Mouse (Mus musculus): ENCODE measurements around the gene Irf3. TPM values are rescaled to one million over a fixed set of nuclear protein-coding genes. Genes with fewer than 3 reads are reported as not detected.

Irf3 gene
- polyA plus RNA-seq, 1 experiment from 2014 or later: 55.7 TPM

GRCm38 (mm10) chr7:45013366-45014095 is 16.1 kb downstream of the Irf3 start:
- Histone ChIP-seq H3K4me3 (ENCODE audit: low read depth, low read length) (no peak overlapping the region), H3K27me3 (ENCODE audit: control insufficient read depth, insufficient read depth, low read length) (no peaks in the 10 kb centered on the region), H3K4me1 (replicated peaks; ENCODE audit: control insufficient read depth, insufficient read depth) (no peaks in the 10 kb centered on the region), H3K4me2 (replicated peaks; ENCODE audit: low read depth) (no peak overlapping the region), H3K9me3 (ENCODE audit: control insufficient read depth, low read length) (no peaks in the 10 kb centered on the region), H3K9ac (ENCODE audit: low read length) (no peak overlapping the region), H3K36me3 (ENCODE audit: control insufficient read depth, insufficient read depth, low read length) (peaks cover 11% of the 10 kb centered on the region; the same call in 1 of the 2 replicates), H3K27ac (replicated peaks) (no peak overlapping the region)
- no peak for DNase-seq (ENCODE audit: low spot score)
- TF ChIP-seq CTCF (IDR thresholded peaks at IDR 0.05; ENCODE audit: low read depth) (no peak), EP300 (optimal IDR thresholded peaks at IDR 0.05) (no peak)
- WGBS: 91% methylated on average over 16 of the region's 16 CpGs
- ATAC-seq (ENCODE audit: low FRiP score, low TSS enrichment): no peak

- no peak overlapping the region for H3K9ac ChIP-seq (ENCODE audit: low read length)
- ATAC-seq (ENCODE audit: low FRiP score, low TSS enrichment) (no peak), DNase-seq (ENCODE audit: low spot score) (no peak)
- H3K4me2 ChIP-seq (replicated peaks; ENCODE audit: low read depth): no peak overlapping the region
- TF ChIP-seq CTCF (IDR thresholded peaks at IDR 0.05; ENCODE audit: low read depth) (no peak), EP300 (optimal IDR thresholded peaks at IDR 0.05) (no peak)
- H3K4me1 ChIP-seq (replicated peaks; ENCODE audit: control insufficient read depth, insufficient read depth): no peaks in the 10 kb centered on the region
- 95% methylated on average over 3 of the region's 3 CpGs for WGBS
- no peak overlapping the region for H3K4me3 ChIP-seq (ENCODE audit: low read depth, low read length)
- no peaks in the 10 kb centered on the region for H3K27me3 ChIP-seq (ENCODE audit: control insufficient read depth, insufficient read depth, low read length)
- H3K36me3 ChIP-seq (ENCODE audit: control insufficient read depth, insufficient read depth, low read length): peaks cover 10% of the 10 kb centered on the region; the same call in 1 of the 2 replicates
- H3K9me3 ChIP-seq (ENCODE audit: control insufficient read depth, low read length): no peaks in the 10 kb centered on the region
- H3K27ac ChIP-seq (replicated peaks): no peak overlapping the region
Measured at GRCm38 (mm10) chr7:45014096-45014451, 16.6 kb downstream of the Irf3 start.

GRCm38 (mm10) chr7:45015344-45015956 is 18.0 kb downstream of the Irf3 start:
- H3K27me3 ChIP-seq (ENCODE audit: control insufficient read depth, insufficient read depth, low read length): no peaks in the 10 kb centered on the region
- peak overlapping the region; percentile 92 for H3K4me3 ChIP-seq (ENCODE audit: low read depth, low read length)
- peaks cover 7% of the 10 kb centered on the region; the same call in 1 of the 2 replicates for H3K36me3 ChIP-seq (ENCODE audit: control insufficient read depth, insufficient read depth, low read length)
- TF ChIP-seq EP300 (optimal IDR thresholded peaks at IDR 0.05) (no peak), CTCF (IDR thresholded peaks at IDR 0.05; ENCODE audit: low read depth) (no peak)
- H3K27ac ChIP-seq (replicated peaks): peak overlapping the region; percentile 95
- H3K4me2 ChIP-seq (replicated peaks; ENCODE audit: low read depth): peak overlapping the region; percentile 74
- no peaks in the 10 kb centered on the region for H3K9me3 ChIP-seq (ENCODE audit: control insufficient read depth, low read length)
- ATAC-seq (ENCODE audit: low FRiP score, low TSS enrichment) (no peak), DNase-seq (ENCODE audit: low spot score) (no peak)
- under 1% methylated on average over 20 of the region's 20 CpGs for WGBS
- no peaks in the 10 kb centered on the region for H3K4me1 ChIP-seq (replicated peaks; ENCODE audit: control insufficient read depth, insufficient read depth)
- peak overlapping the region; percentile 96 for H3K9ac ChIP-seq (ENCODE audit: low read length)

DNA sequence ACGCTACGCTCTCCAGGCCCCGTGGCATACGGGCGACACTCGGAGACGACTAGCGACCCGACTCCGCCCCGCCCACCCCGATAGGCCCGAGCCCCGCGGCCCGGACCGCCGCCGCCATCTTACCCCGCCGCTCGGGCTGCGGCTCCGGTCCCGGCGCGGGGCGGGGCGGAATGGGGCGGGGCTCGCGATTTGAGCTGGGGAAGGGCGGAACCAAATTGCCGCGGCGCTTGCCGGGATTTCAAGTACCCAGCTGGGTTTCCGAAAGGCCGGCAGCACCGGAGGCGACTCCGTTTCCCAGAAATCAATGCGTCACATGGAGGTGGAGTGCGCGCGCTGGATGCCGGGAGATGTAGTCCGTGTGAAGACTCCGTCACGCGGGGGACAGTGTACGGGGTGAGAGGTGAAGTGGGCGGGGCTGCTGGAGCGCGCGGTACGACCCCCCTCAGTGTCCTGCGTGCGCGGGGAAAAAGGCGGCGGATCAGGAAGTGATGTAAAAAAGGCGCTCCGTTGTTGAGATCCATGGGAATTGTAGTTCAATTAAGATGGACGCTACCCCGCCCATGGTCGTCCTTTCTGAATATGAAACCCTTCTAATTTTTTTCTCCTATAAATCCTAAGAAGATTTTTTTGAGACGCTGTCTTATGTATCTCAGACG is 18.6 kb downstream of the Irf3 start, which contains the start of gene Scaf1:
Scaf1 (minus strand) TSS at position 407 of the 656 bp plus-strand sequence.
- under 1% methylated on average over 67 of the region's 69 CpGs for WGBS
- H3K4me2 ChIP-seq (replicated peaks; ENCODE audit: low read depth): peak within 1 kb of the TSS; percentile 75
- peak within 1 kb of the TSS; percentile 92 for H3K4me3 ChIP-seq (ENCODE audit: low read depth, low read length)
- TF ChIP-seq CTCF (IDR thresholded peaks at IDR 0.05; ENCODE audit: low read depth): no peak
- TF ChIP-seq EP300 (optimal IDR thresholded peaks at IDR 0.05): no peak
- H3K36me3 ChIP-seq (ENCODE audit: control insufficient read depth, insufficient read depth, low read length): peaks cover 7% of the 10 kb centered on the region; the same call in 1 of the 2 replicates
- DNase-seq (ENCODE audit: low spot score) (peak; percentile 99), ATAC-seq (ENCODE audit: low FRiP score, low TSS enrichment) (peak; percentile 90)
- H3K9ac ChIP-seq (ENCODE audit: low read length): peak within 1 kb of the TSS; percentile 96
- no peaks in the 10 kb centered on the region for H3K4me1 ChIP-seq (replicated peaks; ENCODE audit: control insufficient read depth, insufficient read depth)
- H3K27ac ChIP-seq (replicated peaks): peak within 1 kb of the TSS; percentile 95
- H3K9me3 ChIP-seq (ENCODE audit: control insufficient read depth, low read length): no peaks in the 10 kb centered on the region
- H3K27me3 ChIP-seq (ENCODE audit: control insufficient read depth, insufficient read depth, low read length): no peaks in the 10 kb centered on the region

DNA sequence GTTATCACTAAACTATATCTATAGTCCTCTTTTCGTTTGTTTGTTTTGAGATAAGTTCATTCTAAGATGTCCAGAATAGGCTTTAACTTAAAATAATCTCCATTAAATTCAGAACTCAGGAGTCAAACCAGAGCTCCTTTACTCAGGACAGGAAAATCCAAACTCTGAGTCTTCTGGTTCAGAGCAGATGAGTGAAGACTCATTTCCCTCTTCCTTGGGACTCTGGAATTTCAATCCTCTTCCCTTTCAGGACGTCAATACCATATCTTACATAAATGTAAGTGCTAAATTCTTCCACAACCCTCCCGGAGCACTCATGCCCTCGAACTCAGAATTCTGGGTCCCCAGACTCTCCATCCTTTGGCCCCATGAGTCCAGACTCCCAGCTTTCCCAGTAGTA is 19.3 kb downstream of the Irf3 start:
- Histone ChIP-seq H3K4me2 (replicated peaks; ENCODE audit: low read depth) (peak overlapping the region; percentile 75), H3K9ac (ENCODE audit: low read length) (peak overlapping the region; percentile 58), H3K4me1 (replicated peaks; ENCODE audit: control insufficient read depth, insufficient read depth) (no peaks in the 10 kb centered on the region), H3K27ac (replicated peaks) (peak overlapping the region; percentile 95), H3K9me3 (ENCODE audit: control insufficient read depth, low read length) (no peaks in the 10 kb centered on the region), H3K36me3 (ENCODE audit: control insufficient read depth, insufficient read depth, low read length) (peaks cover 7% of the 10 kb centered on the region; the same call in 1 of the 2 replicates), H3K27me3 (ENCODE audit: control insufficient read depth, insufficient read depth, low read length) (no peaks in the 10 kb centered on the region), H3K4me3 (ENCODE audit: low read depth, low read length) (peak overlapping the region; percentile 92)
- no peak for DNase-seq (ENCODE audit: low spot score)
- TF ChIP-seq CTCF (IDR thresholded peaks at IDR 0.05; ENCODE audit: low read depth): no peak
- no peak for TF ChIP-seq EP300 (optimal IDR thresholded peaks at IDR 0.05)
- ATAC-seq (ENCODE audit: low FRiP score, low TSS enrichment): no peak
- WGBS: 0% methylated on average over 4 of the region's 4 CpGs

Measured in stomach, postnatal 0 days (tissue).